13 mouse cellular contexts compared by ENCODE assay signal in genomic region chr4:24006257-24006955, GRCm38 (mm10).
"Had no signal": no experiment of that assay in that cellular context is flagged by ENCODE, and none has a peak within 500 bp of the region (broad histone marks: within the 10 kb centered on the region; RNA-seq: fewer than 3 reads in every experiment).

No protein-coding gene starts in this region.

- H3K27ac ChIP-seq: kidney, postnatal 0 days; limb, embryonic 12.5 days; liver, embryonic 14.5 days; neural tube, embryonic 13.5 days; stomach, postnatal 0 days had no signal

- H3K9me3 ChIP-seq: limb, embryonic 12.5 days; neural tube, embryonic 13.5 days had no signal

- H3K4me1 ChIP-seq: limb, embryonic 12.5 days; neural tube, embryonic 13.5 days had no signal

- H3K4me3 ChIP-seq: limb, embryonic 12.5 days; neural tube, embryonic 13.5 days had no signal

- H3K27me3 ChIP-seq: limb, embryonic 12.5 days; neural tube, embryonic 13.5 days had no signal

- ATAC-seq: intestine, embryonic 16.5 days had no signal

- H3K4me2 ChIP-seq: limb, embryonic 12.5 days; neural tube, embryonic 13.5 days had no signal

- DNase-seq: kidney, adult 9 months; kidney, postnatal 36 days; liver; lung, adult 18-20 months; right cerebral cortex, adult 18-20 months; thymus, adult 18-20 months; thymus, postnatal 25 days had no signal

- H3K9ac ChIP-seq: limb, embryonic 12.5 days; liver, embryonic 14.5 days; neural tube, embryonic 13.5 days had no signal

- H3K36me3 ChIP-seq: limb, embryonic 12.5 days; neural tube, embryonic 13.5 days had no signal
